In the genomic region with DNA sequence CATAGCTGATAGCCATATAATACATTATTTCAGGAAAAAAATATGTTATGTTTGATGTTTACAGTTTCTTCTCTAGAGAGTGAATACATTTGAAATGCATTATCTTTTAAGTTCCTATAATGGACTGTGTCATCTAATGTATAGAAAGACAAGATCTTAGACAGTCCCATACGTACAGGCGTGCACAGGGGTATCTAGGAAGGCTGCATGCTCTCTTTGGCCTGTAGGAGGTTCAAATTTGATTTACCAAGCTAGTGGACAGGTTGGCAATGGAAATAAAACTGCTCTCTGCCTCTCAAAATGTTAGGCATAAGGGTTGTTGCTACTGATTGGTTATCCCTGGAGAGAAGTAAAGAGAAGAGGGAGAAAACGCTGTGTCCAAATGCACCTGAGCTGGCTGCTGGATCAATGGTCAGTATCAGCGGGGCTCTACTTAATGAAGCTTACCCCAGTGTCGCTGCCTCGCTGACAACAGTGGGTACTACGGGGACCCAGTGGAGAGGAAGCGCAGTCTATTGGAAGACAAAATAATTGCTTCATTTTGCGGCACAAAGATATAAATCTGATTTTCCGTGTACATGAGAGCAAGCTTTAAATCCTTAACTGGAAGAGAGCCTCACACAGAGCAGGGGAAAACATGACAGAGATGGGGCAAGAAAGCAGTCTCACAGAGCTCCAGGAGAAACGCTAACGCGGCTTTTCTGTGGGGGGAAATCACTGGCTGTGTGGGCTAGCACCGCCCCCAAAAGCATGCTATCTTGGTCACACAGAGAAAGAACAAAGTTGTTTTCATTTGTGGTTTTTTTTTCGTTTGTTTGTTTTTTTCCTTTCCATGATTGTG, we compare ENCODE assay signal across 13 mouse cellular contexts.
A peak's percentile ranks its signal among the peaks of the same experiment; 100 is the strongest.
DNase-seq lines count a peak whose midpoint lies in the region; ATAC-seq and TF ChIP-seq lines count a peak whose summit lies in the region.
"Had no signal": no experiment of that assay in that cellular context is flagged by ENCODE, and none has a peak within 500 bp of the region (broad histone marks: within the 10 kb centered on the region; RNA-seq: fewer than 3 reads in every experiment).

No protein-coding gene starts in this region.

- H3K9ac ChIP-seq in lung, embryonic 14.5 days = no peak overlapping the region
- no peak overlapping the region for H3K9ac ChIP-seq in forebrain, postnatal 0 days
- H3K9ac ChIP-seq: limb, embryonic 15.5 days had no signal

- 43% methylated on average over 15 of the region's 15 CpGs for WGBS in lung, embryonic 14.5 days
- WGBS in lung, adult 2 months = 47% methylated on average over 15 of the region's 15 CpGs
- WGBS in forebrain, postnatal 0 days = 48% methylated on average over 15 of the region's 15 CpGs
- WGBS in midbrain, embryonic 10.5 days = 70% methylated on average over 15 of the region's 15 CpGs

- no peak for ATAC-seq in lung, embryonic 14.5 days (ENCODE audit: insufficient read depth)
- peak; percentile 58 for ATAC-seq in forebrain, postnatal 0 days

- H3K36me3 ChIP-seq in lung, embryonic 14.5 days (ENCODE audit: insufficient read depth) = no peaks in the 10 kb centered on the region
- no peaks in the 10 kb centered on the region for H3K36me3 ChIP-seq in forebrain, postnatal 0 days (ENCODE audit: insufficient read depth)
- no peaks in the 10 kb centered on the region for H3K36me3 ChIP-seq in midbrain, embryonic 10.5 days
- H3K36me3 ChIP-seq: limb, embryonic 15.5 days had no signal

- H3K27ac ChIP-seq in lung, embryonic 14.5 days (ENCODE audit: low read depth) = no peak overlapping the region
- H3K27ac ChIP-seq in forebrain, postnatal 0 days (ENCODE audit: low read depth, low read length) = no peak overlapping the region
- peak overlapping the region; percentile 9; the same call in 1 of the 2 replicates for H3K27ac ChIP-seq in midbrain, embryonic 10.5 days (replicated peaks)
- H3K27ac ChIP-seq: left cerebral cortex, adult 2 months; limb, embryonic 15.5 days had no signal

- no peak for DNase-seq in lung, embryonic 14.5 days
- DNase-seq in lung, adult 2 months = no peak
- peak; percentile 14 for DNase-seq in forebrain, postnatal 0 days
- DNase-seq in midbrain, embryonic 10.5 days (ENCODE audit: low spot score) = no peak
- peak; percentile 17 for DNase-seq in retina, postnatal 1 day
- DNase-seq in urinary bladder, postnatal 36 days (ENCODE audit: low spot score in 2 of 2) = no peak
- DNase-seq in layer of hippocampus, adult 8-10 months (ENCODE audit: low spot score in 2 of 2) = no peak
- DNase-seq: adrenal gland, postnatal 25 days; kidney, adult 18-20 months; kidney, postnatal 36 days; lung, postnatal 14 days had no signal

- H3K27me3 ChIP-seq in lung, embryonic 14.5 days (ENCODE audit: insufficient read depth, low read length) = no peaks in the 10 kb centered on the region
- H3K27me3 ChIP-seq in forebrain, postnatal 0 days (ENCODE audit: insufficient read depth, low read length) = no peaks in the 10 kb centered on the region
- H3K27me3 ChIP-seq in midbrain, embryonic 10.5 days (ENCODE audit: low read depth, poor library complexity, severe bottlenecking) = no peaks in the 10 kb centered on the region
- H3K27me3 ChIP-seq: limb, embryonic 15.5 days had no signal

- 0 out of 2 replicates have a peak overlapping the region, but pooled peaks have one; percentile 10 for H3K4me2 ChIP-seq in lung, embryonic 14.5 days
- H3K4me2 ChIP-seq in forebrain, postnatal 0 days (ENCODE audit: low read depth) = peak overlapping the region; percentile 19; the same call in 1 of the 2 replicates
- H3K4me2 ChIP-seq: limb, embryonic 15.5 days had no signal

- no peak overlapping the region for H3K4me3 ChIP-seq in lung, embryonic 14.5 days (ENCODE audit: low read depth, low read length)
- no peak overlapping the region for H3K4me3 ChIP-seq in lung, adult 2 months (replicated peaks; ENCODE audit: extremely low read depth, low read depth, low read length)
- H3K4me3 ChIP-seq in forebrain, postnatal 0 days (ENCODE audit: low read depth, low read length) = no peak overlapping the region
- H3K4me3 ChIP-seq in midbrain, embryonic 10.5 days = no peak overlapping the region
- H3K4me3 ChIP-seq: left cerebral cortex, adult 2 months; limb, embryonic 15.5 days had no signal

- H3K4me1 ChIP-seq in lung, embryonic 14.5 days (ENCODE audit: insufficient read depth) = no peaks in the 10 kb centered on the region
- no peaks in the 10 kb centered on the region for H3K4me1 ChIP-seq in lung, adult 2 months (ENCODE audit: control insufficient read depth, insufficient read depth, low read length)
- no peaks in the 10 kb centered on the region for H3K4me1 ChIP-seq in forebrain, postnatal 0 days (ENCODE audit: insufficient read depth)
- 0 out of 2 replicates have a peak, but pooled peaks cover 3% of the 10 kb centered on the region for H3K4me1 ChIP-seq in midbrain, embryonic 10.5 days
- H3K4me1 ChIP-seq: limb, embryonic 15.5 days had no signal

- no peaks in the 10 kb centered on the region for H3K9me3 ChIP-seq in lung, embryonic 14.5 days (ENCODE audit: low read depth, low read length)
- no peaks in the 10 kb centered on the region for H3K9me3 ChIP-seq in forebrain, postnatal 0 days (ENCODE audit: low read length)
- H3K9me3 ChIP-seq in midbrain, embryonic 10.5 days (replicated peaks) = no peaks in the 10 kb centered on the region
- H3K9me3 ChIP-seq: limb, embryonic 15.5 days had no signal

- no peak for TF ChIP-seq POLR2A in lung, adult 2 months (IDR thresholded peaks at IDR 0.05; ENCODE audit: borderline replicate concordance, extremely low read depth, low read depth, low read length)

- no peak for TF ChIP-seq CTCF in lung, embryonic 14.5 days (IDR thresholded peaks at IDR 0.05; ENCODE audit: low read depth)
- no peak for TF ChIP-seq CTCF in lung, adult 2 months (IDR thresholded peaks at IDR 0.05; ENCODE audit: insufficient read depth, low read length)
- no peak for TF ChIP-seq CTCF in forebrain, postnatal 0 days (IDR thresholded peaks at IDR 0.05; ENCODE audit: low read depth)

Comparison
In these comparisons a context has a peak if more than half of its experiments do, and no peak if none do; other contexts are left out.
1. DNase-seq: peak in forebrain, postnatal 0 days (single experiment) and retina, postnatal 1 day (single experiment); none in lung, embryonic 14.5 days (single experiment), lung, adult 2 months (single experiment), midbrain, embryonic 10.5 days (single experiment), urinary bladder, postnatal 36 days (0 of 2) and layer of hippocampus, adult 8-10 months (0 of 2).